Mouse (Mus musculus): ENCODE data around the gene Pnmt. TPM values are rescaled to one million over a fixed set of nuclear protein-coding genes. Genes with fewer than 3 reads are reported as not detected.

Pnmt gene
- polyA plus RNA-seq, 1 experiment from 2014 or later: 3.2 TPM

GRCm38 (mm10) chr11:98363817-98364216, 22.4 kb upstream of the Pnmt start:
- Histone ChIP-seq H3K36me3 (no peaks in the 10 kb centered on the region; the same call in 1 of the 2 replicates), H3K4me2 (no peak overlapping the region), H3K4me3 (no peak overlapping the region), H3K9me3 (no peaks in the 10 kb centered on the region), H3K27me3 (no peaks in the 10 kb centered on the region), H3K9ac (no peak overlapping the region), H3K27ac (no peak overlapping the region), H3K4me1 (replicated peaks) (peaks cover 44% of the 10 kb centered on the region)
- 91% methylated on average over 5 of the region's 5 CpGs for whole genome bisulfite sequencing
- no peak for ATAC-seq (ENCODE audit: low FRiP score)

GRCm38 (mm10) chr11:98364410-98364809, 21.8 kb upstream of the Pnmt start:
- Histone ChIP-seq H3K27ac (no peak overlapping the region), H3K9ac (no peak overlapping the region), H3K27me3 (no peaks in the 10 kb centered on the region), H3K36me3 (no peaks in the 10 kb centered on the region; the same call in 1 of the 2 replicates), H3K4me3 (no peak overlapping the region), H3K9me3 (no peaks in the 10 kb centered on the region), H3K4me2 (no peak overlapping the region), H3K4me1 (replicated peaks) (peaks cover 38% of the 10 kb centered on the region)
- 95% methylated on average over 5 of the region's 5 CpGs for WGBS
- ATAC-seq (ENCODE audit: low FRiP score): no peak

GRCm38 (mm10) chr11:98366290-98366689, 20.0 kb upstream of the Pnmt start:
- ATAC-seq (ENCODE audit: low FRiP score): no peak
- Histone ChIP-seq H3K9me3 (no peaks in the 10 kb centered on the region), H3K27ac (no peak overlapping the region), H3K27me3 (no peaks in the 10 kb centered on the region), H3K4me2 (no peak overlapping the region), H3K4me3 (no peak overlapping the region), H3K4me1 (replicated peaks) (peaks cover 32% of the 10 kb centered on the region), H3K36me3 (no peaks in the 10 kb centered on the region; the same call in 1 of the 2 replicates), H3K9ac (no peak overlapping the region)
- 84% methylated on average over 10 of the region's 10 CpGs for WGBS

GRCm38 (mm10) chr11:98367171-98367862, 18.9 kb upstream of the Pnmt start:
- WGBS: 83% methylated on average over 10 of the region's 10 CpGs
- no peak overlapping the region for H3K27ac ChIP-seq

GRCm38 (mm10) chr11:98367863-98368186, 18.4 kb upstream of the Pnmt start:
- no peak overlapping the region for H3K4me3 ChIP-seq
- no peaks in the 10 kb centered on the region for H3K9me3 ChIP-seq
- H3K4me1 ChIP-seq (replicated peaks): peaks cover 31% of the 10 kb centered on the region
- ATAC-seq (ENCODE audit: low FRiP score): no peak
- WGBS: 87% methylated on average over 7 of the region's 7 CpGs
- no peaks in the 10 kb centered on the region for H3K27me3 ChIP-seq
- H3K27ac ChIP-seq: no peak overlapping the region
- H3K4me2 ChIP-seq: no peak overlapping the region
- no peaks in the 10 kb centered on the region; the same call in 1 of the 2 replicates for H3K36me3 ChIP-seq
- H3K9ac ChIP-seq: no peak overlapping the region

More at GRCm38 (mm10) chr11:98367171-98367862, 18.9 kb upstream of the Pnmt start:
- H3K4me2 ChIP-seq: no peak overlapping the region
- peaks cover 32% of the 10 kb centered on the region for H3K4me1 ChIP-seq (replicated peaks)
- no peak overlapping the region for H3K4me3 ChIP-seq
- no peak for ATAC-seq (ENCODE audit: low FRiP score)
- no peaks in the 10 kb centered on the region for H3K27me3 ChIP-seq
- no peaks in the 10 kb centered on the region; the same call in 1 of the 2 replicates for H3K36me3 ChIP-seq
- H3K9me3 ChIP-seq: no peaks in the 10 kb centered on the region
- H3K9ac ChIP-seq: no peak overlapping the region

GRCm38 (mm10) chr11:98369337-98369736, 16.9 kb upstream of the Pnmt start:
- H3K27ac ChIP-seq: no peak overlapping the region
- no peaks in the 10 kb centered on the region for H3K9me3 ChIP-seq
- H3K4me2 ChIP-seq: no peak overlapping the region
- H3K27me3 ChIP-seq: no peaks in the 10 kb centered on the region
- no peak overlapping the region for H3K9ac ChIP-seq
- H3K4me3 ChIP-seq: no peak overlapping the region
- peaks cover 5% of the 10 kb centered on the region; the same call in 1 of the 2 replicates for H3K36me3 ChIP-seq
- ATAC-seq (ENCODE audit: low FRiP score): no peak
- H3K4me1 ChIP-seq (replicated peaks): peaks cover 33% of the 10 kb centered on the region
- 78% methylated on average over 6 of the region's 6 CpGs for whole genome bisulfite sequencing

GRCm38 (mm10) chr11:98370588-98370987, 15.7 kb upstream of the Pnmt start:
- 83% methylated on average over 2 of the region's 2 CpGs for WGBS
- Histone ChIP-seq H3K9ac (no peak overlapping the region), H3K4me2 (no peak overlapping the region), H3K27me3 (no peaks in the 10 kb centered on the region), H3K27ac (no peak overlapping the region), H3K4me1 (replicated peaks) (peaks cover 41% of the 10 kb centered on the region), H3K9me3 (no peaks in the 10 kb centered on the region), H3K4me3 (no peak overlapping the region), H3K36me3 (peaks cover 18% of the 10 kb centered on the region)
- no peak for ATAC-seq (ENCODE audit: low FRiP score)

GRCm38 (mm10) chr11:98371556-98372240, 14.6 kb upstream of the Pnmt start:
- ATAC-seq (ENCODE audit: low FRiP score): peak; percentile 66; the same call in 1 of the 2 replicates
- Histone ChIP-seq H3K27me3 (no peaks in the 10 kb centered on the region), H3K9ac (peak overlapping the region; percentile 49; the same call in 1 of the 2 replicates), H3K27ac (peak overlapping the region; percentile 61), H3K9me3 (no peaks in the 10 kb centered on the region), H3K4me2 (peak overlapping the region; percentile 34), H3K4me3 (no peak overlapping the region), H3K36me3 (peaks cover 29% of the 10 kb centered on the region), H3K4me1 (replicated peaks) (peaks cover 41% of the 10 kb centered on the region)
- WGBS: 29% methylated on average over 9 of the region's 10 CpGs

GRCm38 (mm10) chr11:98372406-98372805, 13.8 kb upstream of the Pnmt start:
- H3K27ac ChIP-seq: 0 out of 2 replicates have a peak overlapping the region, but pooled peaks have one; percentile 61
- peak overlapping the region; percentile 56; the same call in 1 of the 2 replicates for H3K9ac ChIP-seq
- H3K9me3 ChIP-seq: no peaks in the 10 kb centered on the region
- no peak overlapping the region for H3K4me2 ChIP-seq
- peaks cover 36% of the 10 kb centered on the region for H3K36me3 ChIP-seq
- peaks cover 41% of the 10 kb centered on the region for H3K4me1 ChIP-seq (replicated peaks)
- no peaks in the 10 kb centered on the region for H3K27me3 ChIP-seq
- 4% methylated on average over 2 of the region's 2 CpGs for WGBS
- no peak overlapping the region for H3K4me3 ChIP-seq
- no peak for ATAC-seq (ENCODE audit: low FRiP score)

- peaks cover 41% of the 10 kb centered on the region for H3K4me1 ChIP-seq (replicated peaks)
- no peaks in the 10 kb centered on the region for H3K27me3 ChIP-seq
- no peak for ATAC-seq (ENCODE audit: low FRiP score)
- H3K9me3 ChIP-seq: no peaks in the 10 kb centered on the region
- H3K36me3 ChIP-seq: peaks cover 44% of the 10 kb centered on the region
- H3K4me3 ChIP-seq: no peak overlapping the region
- H3K27ac ChIP-seq: no peak overlapping the region
- H3K9ac ChIP-seq: 0 out of 2 replicates have a peak overlapping the region, but pooled peaks have one; percentile 10
- WGBS: 91% methylated on average over 6 of the region's 6 CpGs
- no peak overlapping the region for H3K4me2 ChIP-seq
Measured at GRCm38 (mm10) chr11:98373244-98373643, 13.0 kb upstream of the Pnmt start.

GRCm38 (mm10) chr11:98374266-98374665, 12.0 kb upstream of the Pnmt start:
- H3K9me3 ChIP-seq: no peaks in the 10 kb centered on the region
- H3K36me3 ChIP-seq: peaks cover 55% of the 10 kb centered on the region
- peaks cover 41% of the 10 kb centered on the region for H3K4me1 ChIP-seq (replicated peaks)
- H3K9ac ChIP-seq: peak overlapping the region; percentile 10; the same call in 1 of the 2 replicates
- H3K27me3 ChIP-seq: no peaks in the 10 kb centered on the region
- no peak for ATAC-seq (ENCODE audit: low FRiP score)
- 63% methylated on average over 8 of the region's 8 CpGs for WGBS
- peak overlapping the region; percentile 13; the same call in 1 of the 2 replicates for H3K27ac ChIP-seq
- no peak overlapping the region for H3K4me2 ChIP-seq
- no peak overlapping the region for H3K4me3 ChIP-seq

- Histone ChIP-seq H3K9ac (no peak overlapping the region), H3K9me3 (no peaks in the 10 kb centered on the region), H3K36me3 (peaks cover 75% of the 10 kb centered on the region), H3K4me1 (replicated peaks) (peaks cover 23% of the 10 kb centered on the region), H3K4me2 (no peak overlapping the region), H3K4me3 (no peak overlapping the region), H3K27ac (no peak overlapping the region), H3K27me3 (no peaks in the 10 kb centered on the region)
- 68% methylated on average over 5 of the region's 5 CpGs for WGBS
- no peak for ATAC-seq (ENCODE audit: low FRiP score)
Measured at GRCm38 (mm10) chr11:98376756-98377155, 9.5 kb upstream of the Pnmt start.

All from hindbrain, embryonic 13.5 days (tissue).